ENCODE assay signal across 27 mouse cellular contexts in genomic region chr13:56527846-56528245, GRCm38 (mm10). TPM values are rescaled to one million over a fixed set of nuclear protein-coding genes. Genes with fewer than 3 reads are reported as not detected.
DNase-seq lines count a peak whose midpoint lies in the region.
"Had no signal": no experiment of that assay in that cellular context is flagged by ENCODE, and none has a peak within 500 bp of the region (broad histone marks: within the 10 kb centered on the region; RNA-seq: fewer than 3 reads in every experiment).

No protein-coding gene starts in this region.

- DNase-seq in heart, adult 11 months, result peak; percentile 65
- DNase-seq in heart, postnatal 14 days, result no peak
- DNase-seq in heart, embryonic 10.5 days (ENCODE audit: low spot score), result peak; percentile 68
- DNase-seq in heart, postnatal 36 days, result no peak
- peak; percentile 11 for DNase-seq in testis, postnatal 10 days (ENCODE audit: low spot score)
- DNase-seq in testis, postnatal 14 days (ENCODE audit: low spot score), result no peak
- DNase-seq: adrenal gland, adult 2 months; adrenal gland, adult 8-10 months; adrenal gland, postnatal 10 days; adrenal gland, postnatal 14 days; adrenal gland, postnatal 25 days; adrenal gland, postnatal 36 days; B cell, adult 2 months; cerebellum, adult 11 months; cerebellum, adult 11-12 months; cerebellum, adult 18-20 months had no signal

- WGBS in heart, embryonic 10.5 days, result 79% methylated on average over 7 of the region's 7 CpGs

- no peaks in the 10 kb centered on the region for H3K9me3 ChIP-seq in heart, embryonic 10.5 days

- 0 out of 2 replicates have a peak, but pooled peaks cover under 1% of the 10 kb centered on the region for H3K4me1 ChIP-seq in heart, embryonic 10.5 days

- intact Hi-C loops in heart, postnatal 14 days (cut with DNase I), result no loop called here
- intact Hi-C loops in heart, postnatal 36 days (cut with DNase I), result no loop called here

- H3K4me3 ChIP-seq in heart, embryonic 10.5 days, result no peak overlapping the region

- H3K27ac ChIP-seq in heart, embryonic 10.5 days, result no peak overlapping the region

- H3K36me3 ChIP-seq in heart, embryonic 10.5 days, result no peaks in the 10 kb centered on the region
- H3K36me3 ChIP-seq: G1E had no signal

- no peaks in the 10 kb centered on the region for H3K27me3 ChIP-seq in heart, embryonic 10.5 days (ENCODE audit: insufficient read depth, poor library complexity, severe bottlenecking)
- H3K27me3 ChIP-seq: Patski had no signal

RNA-seq across cellular contexts. Expression of gene Fbxl21, which starts 5.6 kb away (rescaled TPM):
- total RNA-seq in heart, postnatal 14 days (2021), result under 1 TPM; 0.24 to 0.79 TPM
- 1.1 TPM in 2 replicates for polyA plus RNA-seq in heart, embryonic 10.5 days (2016; fragmentation: Nextera tagmentation; extraction: Ambion mirVana)
- total RNA-seq in heart, postnatal 36 days (2021), result under 1 TPM; 0.58 to 0.60 TPM
- total RNA-seq: CH12.LX, MEL had no signal
- polyA plus RNA-seq: G1E had no signal

RNA-seq across cellular contexts. Expression of gene Lect2, which starts 20.5 kb away (rescaled TPM):
- not detected for total RNA-seq in heart, postnatal 14 days (2021)
- polyA plus RNA-seq in heart, embryonic 10.5 days (2016; fragmentation: Nextera tagmentation; extraction: Ambion mirVana), result 0.41 and 8.8 TPM in 2 replicates
- total RNA-seq in heart, postnatal 36 days (2021), result not detected
- total RNA-seq: adrenal gland, adult 18-20 months; adrenal gland, adult 8-10 months; adrenal gland, postnatal 36 days; CH12.LX; ES-E14; MEL had no signal
- polyA plus RNA-seq: activated CD4-positive, CD25-positive, alpha-beta regulatory T cell, adult 4 months; adrenal gland, adult 2 months; C2C12; CD4-positive, CD25-positive, alpha-beta regulatory T cell, adult 4 months; G1E; Patski had no signal

RNA-seq across cellular contexts. Expression of gene Il9, which starts 45.8 kb away (rescaled TPM):
- not detected for total RNA-seq in heart, postnatal 14 days (2021)
- polyA plus RNA-seq in heart, embryonic 10.5 days (2016; fragmentation: Nextera tagmentation; extraction: Ambion mirVana), result not detected in 2 replicates
- total RNA-seq in heart, postnatal 36 days (2021), result not detected
- total RNA-seq: adrenal gland, adult 18-20 months; adrenal gland, adult 2 months; adrenal gland, adult 8-10 months; adrenal gland, postnatal 10 days; adrenal gland, postnatal 14 days; adrenal gland, postnatal 25 days; adrenal gland, postnatal 36 days; adrenal gland, postnatal 4 days; CH12.LX; ES-E14; G1E; MEL had no signal
- polyA plus RNA-seq: activated CD4-positive, CD25-positive, alpha-beta regulatory T cell, adult 4 months; adrenal gland, adult 2 months; brain, embryonic 14.5 days; C2C12; CD4-positive, CD25-positive, alpha-beta regulatory T cell, adult 4 months; G1E; Patski had no signal

Comparison
In these comparisons a context has a peak if more than half of its experiments do, and no peak if none do; other contexts are left out.
1. DNase-seq: peak in heart, adult 11 months (single experiment), heart, embryonic 10.5 days (single experiment) and testis, postnatal 10 days (single experiment); none in heart, postnatal 14 days (0 of 2), heart, postnatal 36 days (0 of 2) and testis, postnatal 14 days (single experiment).